Mouse (Mus musculus) v-Abl transformed pro-B cells (cell line): ENCODE measurements around the gene Gm20661.

Experiments used
- in situ Hi-C, 2 experiments: fragments of 400-800 bp; cut with MboI; formaldehyde crosslinking; loops; one replicate each; pipeline ENCODE4 v1.15.1; 2025; ENCODE audit not compliant: unreplicated experiment in 2 of 2

Gene Gm20661

GRCm38 (mm10) chr9:107982681-107983346 lies at the start of gene Gm20661:
TSS of gene Gm20661 (plus strand) at chr9:107983058.
- in situ Hi-C loops = no loop called here

- in situ Hi-C loops = no loop called here
Measured at GRCm38 (mm10) chr9:107934146-107934545, 48.7 kb upstream of the Gm20661 start.

- in situ Hi-C loops = no loop called here
Measured at GRCm38 (mm10) chr9:107935374-107935773, 47.5 kb upstream of the Gm20661 start, which contains the start of gene Camkv. TSS of gene Camkv (plus strand) at chr9:107935674.

GRCm38 (mm10) chr9:107935790-107936214 lies 47.1 kb upstream of the Gm20661 start:
- in situ Hi-C loops = no loop called here

GRCm38 (mm10) chr9:107936215-107936822 lies 46.5 kb upstream of the Gm20661 start:
- in situ Hi-C loops = no loop called here

GRCm38 (mm10) chr9:107936831-107937230 lies 46.0 kb upstream of the Gm20661 start:
- in situ Hi-C loops = no loop called here

- in situ Hi-C loops = loop anchor here in 1 of 2 experiments (5.0 kb wide), 1 partner anchor 35 kb away; no protein-coding TSS in a partner anchor
Measured at GRCm38 (mm10) chr9:107947241-107948194, 35.3 kb upstream of the Gm20661 start.

- in situ Hi-C loops = loop anchor here in 1 of 2 experiments (5.0 kb wide), 1 partner anchor 37 kb away; no protein-coding TSS in a partner anchor
Measured at GRCm38 (mm10) chr9:107949184-107949921, 33.5 kb upstream of the Gm20661 start.

- in situ Hi-C loops = loop anchor here in 1 of 2 experiments (5.0 kb wide), 1 partner anchor 38 kb away; no protein-coding TSS in a partner anchor
Measured at GRCm38 (mm10) chr9:107949922-107950235, 33.0 kb upstream of the Gm20661 start, which contains the start of gene Traip. TSS of gene Traip (plus strand) at chr9:107950136.

GRCm38 (mm10) chr9:107950460-107951355 lies 32.1 kb upstream of the Gm20661 start:
- in situ Hi-C loops = no loop called here

GRCm38 (mm10) chr9:107955613-107956289 lies 27.1 kb upstream of the Gm20661 start:
- in situ Hi-C loops = no loop called here

GRCm38 (mm10) chr9:107957141-107957540 lies 25.7 kb upstream of the Gm20661 start:
- in situ Hi-C loops = no loop called here

GRCm38 (mm10) chr9:107959896-107960295 lies 23.0 kb upstream of the Gm20661 start:
- in situ Hi-C loops = loop anchor here (5.0 kb wide), 2 partner anchors 37 to 97 kb away; partner anchors contain the start of gene Gm20662 (in 2 of the 2)

- in situ Hi-C loops = loop anchor here (5.0 kb wide), 2 partner anchors 36 to 96 kb away; partner anchors contain the start of gene Gm20662 (in 2 of the 2)
Measured at GRCm38 (mm10) chr9:107960928-107961327, 21.9 kb upstream of the Gm20661 start.

- in situ Hi-C loops = loop anchor here (5.0 kb wide), 2 partner anchors 36 to 96 kb away; partner anchors contain the start of gene Gm20662 (in 2 of the 2)
Measured at GRCm38 (mm10) chr9:107961351-107961762, 21.5 kb upstream of the Gm20661 start.

GRCm38 (mm10) chr9:107961881-107962280 lies 21.0 kb upstream of the Gm20661 start:
- in situ Hi-C loops = loop anchor here (5.0 kb wide), 2 partner anchors 35 to 95 kb away; partner anchors contain the start of gene Gm20662 (in 2 of the 2)

- in situ Hi-C loops = loop anchor here (5.0 kb wide), 2 partner anchors 34 to 94 kb away; partner anchors contain the start of gene Gm20662 (in 2 of the 2)
Measured at GRCm38 (mm10) chr9:107962916-107963315, 19.9 kb upstream of the Gm20661 start.

- in situ Hi-C loops = loop anchor here (5.0 kb wide), 2 partner anchors 34 to 94 kb away; partner anchors contain the start of gene Gm20662 (in 2 of the 2)
Measured at GRCm38 (mm10) chr9:107963700-107964099, 19.2 kb upstream of the Gm20661 start.
